Mouse (Mus musculus) skeletal muscle tissue, adult 2 months (tissue): ENCODE data around the gene Ccdc117.
"Not testable (repeated sequence)": the region's sequence is repeated elsewhere in the genome, so short reads cannot be mapped to it uniquely, and the experiment has no call there.

Experiments
- DNase-seq: peaks from one replicate; pipeline ENCODE4 v3.0.0-alpha.2; 2012; ENCODE audit warnings: low read depth, low spot score

Gene Ccdc117

DNA sequence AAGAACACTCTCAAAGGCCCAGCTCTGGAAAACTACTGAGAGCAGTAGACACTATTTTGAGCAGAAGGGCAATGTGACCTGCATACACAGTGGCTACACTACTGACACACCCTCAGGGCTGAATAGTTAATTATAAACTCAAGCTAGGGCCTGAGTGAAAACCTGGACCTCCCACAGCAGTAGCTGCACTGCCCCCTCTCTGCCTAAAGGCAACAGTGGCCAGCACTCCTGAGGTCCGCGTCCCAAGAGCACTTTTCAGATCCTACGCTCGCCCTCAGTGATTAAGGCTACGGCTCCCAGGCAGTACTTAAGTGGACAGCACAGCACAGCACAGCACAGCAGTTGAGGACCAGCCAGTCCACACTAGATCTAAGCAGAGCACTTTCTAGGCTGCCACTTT lies 8.9 kb downstream of the Ccdc117 start:
- DNase-seq: peak; percentile 30

DNA sequence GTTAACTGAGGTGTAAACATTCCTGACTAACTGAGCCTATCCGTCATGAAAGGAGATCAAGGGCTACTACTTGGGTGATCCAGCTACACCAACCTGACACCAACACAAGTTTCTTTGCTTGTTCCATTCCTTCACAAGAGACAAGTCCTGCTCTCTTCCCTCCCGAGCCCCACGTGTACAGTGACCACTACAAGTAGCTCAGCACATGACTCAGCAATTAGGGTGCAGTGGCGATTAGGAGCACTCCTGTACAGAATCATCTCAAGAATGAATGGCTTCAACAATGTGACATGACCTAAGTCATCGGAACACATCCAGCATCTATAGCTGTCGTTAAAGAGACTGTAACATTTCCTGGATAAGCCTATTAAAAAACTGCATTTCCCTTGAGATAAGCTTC lies 11.3 kb downstream of the Ccdc117 start:
- no peak for DNase-seq

DNA sequence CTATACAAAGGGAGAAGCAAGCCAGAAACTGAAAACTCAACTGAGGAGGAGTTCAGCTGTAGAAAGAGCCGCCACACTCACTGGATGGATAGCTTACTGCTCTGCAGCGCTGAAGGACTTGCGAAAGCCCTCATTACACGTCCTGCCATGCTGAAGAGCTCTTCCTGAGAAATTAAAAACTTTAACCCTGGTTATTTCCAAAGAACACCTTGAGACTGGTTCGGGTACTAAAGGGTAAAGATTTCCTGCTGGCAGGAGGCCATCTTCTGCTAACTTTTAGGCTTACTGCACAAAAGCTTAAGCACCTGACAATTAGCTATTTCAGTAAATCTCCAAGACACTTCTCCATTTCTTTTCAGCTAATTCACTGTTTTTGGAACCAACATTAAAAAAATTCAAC lies 11.8 kb downstream of the Ccdc117 start:
- DNase-seq: no peak

DNA sequence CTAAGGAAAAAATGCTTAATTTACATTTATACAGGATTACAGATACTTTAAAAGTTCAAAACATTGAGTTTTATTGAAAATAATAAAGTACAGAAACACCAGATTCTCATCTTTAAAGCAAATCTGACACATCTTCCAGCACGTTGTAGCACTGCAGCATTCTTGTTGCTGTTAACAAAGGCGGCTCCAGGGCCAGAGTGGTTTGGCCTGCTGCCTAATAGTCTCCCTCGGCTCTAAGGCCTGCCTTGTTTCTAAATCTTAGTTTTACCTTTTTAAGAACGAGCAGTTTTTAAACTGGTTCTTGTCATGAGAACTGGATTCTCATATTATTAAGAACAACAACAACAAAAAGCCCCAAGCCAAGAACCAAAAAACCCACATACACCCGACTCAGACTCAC lies 13.1 kb downstream of the Ccdc117 start:
- DNase-seq: no peak

DNA sequence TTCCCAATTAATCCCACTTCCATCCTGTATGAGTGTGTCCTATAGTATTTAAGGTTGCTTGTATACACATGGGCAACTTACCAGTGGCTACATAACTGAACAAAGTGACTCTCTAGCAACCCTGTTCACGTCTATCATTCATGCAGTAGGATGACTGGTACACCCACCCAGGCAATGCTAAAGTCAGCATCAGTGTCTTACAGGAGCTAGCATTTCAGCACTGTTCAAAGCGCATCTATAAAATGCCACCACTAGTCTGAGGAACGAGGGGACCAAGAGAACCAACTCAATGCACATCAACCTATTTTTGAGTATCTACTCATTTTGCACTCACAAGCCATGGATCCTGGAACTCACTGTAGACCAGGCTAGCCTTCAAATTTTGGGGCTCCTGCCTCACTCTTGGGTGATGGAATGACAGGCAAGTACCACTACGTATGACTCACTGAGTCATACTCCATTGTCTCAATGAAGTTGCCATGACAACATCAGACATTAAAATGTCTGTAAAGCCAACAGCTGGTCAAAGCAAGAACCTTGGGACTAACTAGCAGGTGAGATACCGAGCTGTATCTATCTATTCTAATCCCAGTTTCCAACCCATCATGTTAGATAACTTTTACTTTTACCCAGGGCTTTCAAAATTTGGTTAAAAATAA lies 14.0 kb downstream of the Ccdc117 start:
- no peak for DNase-seq

DNA sequence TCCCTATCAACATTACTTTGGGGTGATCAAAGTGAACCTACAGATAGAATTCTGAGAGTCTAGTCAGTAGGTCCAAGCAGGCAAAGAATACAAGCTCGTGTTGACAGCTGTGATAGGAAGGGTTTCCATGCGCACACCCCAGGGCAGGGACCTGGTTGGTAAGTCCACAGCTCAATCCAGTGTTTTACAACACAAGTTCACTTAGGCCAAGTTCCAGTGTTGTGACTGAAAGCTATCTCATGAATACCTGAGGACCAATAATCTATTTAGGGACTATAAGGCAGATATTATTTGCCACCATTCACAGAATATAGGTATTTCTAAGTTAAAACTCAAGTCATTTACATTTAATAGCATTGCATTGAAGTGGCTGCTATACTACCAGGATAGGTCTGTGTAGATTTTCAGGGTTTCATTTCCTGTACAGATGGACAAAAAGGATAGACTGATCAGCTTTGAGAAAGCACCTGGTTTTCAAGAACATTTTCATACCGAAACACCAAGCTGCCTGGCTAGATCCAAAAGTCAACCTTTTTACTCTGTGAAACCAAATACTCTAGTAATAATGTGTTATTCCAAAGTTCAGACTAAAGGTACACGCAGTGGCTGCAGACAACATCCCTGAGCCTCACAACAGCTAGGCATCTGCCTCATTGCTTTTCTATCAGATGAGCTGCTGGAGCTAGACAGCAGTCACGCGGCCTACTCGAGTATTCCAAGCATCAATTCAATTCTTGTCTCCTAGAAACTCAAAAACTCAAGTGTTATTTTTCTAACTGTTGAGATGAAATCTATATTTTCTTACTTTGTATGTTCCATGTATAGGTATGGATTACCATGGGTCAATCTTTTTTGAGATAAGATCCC lies 15.2 kb downstream of the Ccdc117 start:
- DNase-seq: no peak

DNA sequence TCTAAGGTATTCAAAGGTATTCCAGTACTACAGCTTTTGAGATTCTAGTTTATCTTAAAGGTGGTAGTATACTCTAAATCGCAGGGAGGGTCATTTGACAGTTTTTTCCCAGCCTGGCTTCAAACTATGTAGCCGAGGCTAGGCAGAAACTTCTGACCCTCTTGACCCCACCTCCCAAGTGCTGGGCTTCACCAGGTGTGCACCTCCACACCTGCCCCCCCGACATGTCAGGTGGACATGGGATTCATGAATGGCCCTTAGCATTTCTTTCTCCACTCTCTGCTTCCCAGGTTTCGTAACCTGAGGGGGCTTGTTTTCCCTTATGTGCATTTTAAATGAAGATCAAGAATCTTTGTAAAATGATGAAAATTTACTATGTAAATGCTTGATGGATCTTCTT lies 16.6 kb downstream of the Ccdc117 start:
- DNase-seq: no peak

DNA sequence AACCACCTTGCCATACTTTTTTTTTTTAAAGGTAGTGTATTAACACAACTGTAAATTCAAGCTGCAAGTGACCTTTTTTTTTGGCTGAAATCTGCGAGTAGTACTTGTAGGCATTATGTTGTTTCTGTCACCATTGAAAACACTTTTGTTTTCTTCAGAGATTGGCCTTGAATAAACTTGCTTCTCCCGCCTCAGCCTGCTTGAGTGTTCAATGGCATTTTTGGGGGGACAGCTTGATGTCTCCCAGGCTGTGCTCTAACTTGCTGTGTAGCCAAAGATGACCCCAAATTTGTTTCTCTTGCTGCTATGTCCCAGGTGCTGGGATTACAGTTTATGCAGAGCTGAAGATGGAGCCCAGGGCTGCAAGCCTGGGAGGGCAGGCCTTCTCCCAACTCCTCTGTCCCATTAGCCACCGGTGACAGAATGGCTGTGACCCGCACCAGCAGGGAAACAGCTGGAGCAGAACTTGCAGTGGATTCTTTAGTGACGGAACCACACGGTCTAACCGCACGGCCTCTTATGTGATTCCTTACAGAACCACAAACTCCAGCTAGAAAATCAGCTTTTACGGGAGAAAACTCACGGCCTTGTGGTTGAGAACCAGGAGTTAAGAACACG lies 19.1 kb downstream of the Ccdc117 start:
- no peak for DNase-seq

DNA sequence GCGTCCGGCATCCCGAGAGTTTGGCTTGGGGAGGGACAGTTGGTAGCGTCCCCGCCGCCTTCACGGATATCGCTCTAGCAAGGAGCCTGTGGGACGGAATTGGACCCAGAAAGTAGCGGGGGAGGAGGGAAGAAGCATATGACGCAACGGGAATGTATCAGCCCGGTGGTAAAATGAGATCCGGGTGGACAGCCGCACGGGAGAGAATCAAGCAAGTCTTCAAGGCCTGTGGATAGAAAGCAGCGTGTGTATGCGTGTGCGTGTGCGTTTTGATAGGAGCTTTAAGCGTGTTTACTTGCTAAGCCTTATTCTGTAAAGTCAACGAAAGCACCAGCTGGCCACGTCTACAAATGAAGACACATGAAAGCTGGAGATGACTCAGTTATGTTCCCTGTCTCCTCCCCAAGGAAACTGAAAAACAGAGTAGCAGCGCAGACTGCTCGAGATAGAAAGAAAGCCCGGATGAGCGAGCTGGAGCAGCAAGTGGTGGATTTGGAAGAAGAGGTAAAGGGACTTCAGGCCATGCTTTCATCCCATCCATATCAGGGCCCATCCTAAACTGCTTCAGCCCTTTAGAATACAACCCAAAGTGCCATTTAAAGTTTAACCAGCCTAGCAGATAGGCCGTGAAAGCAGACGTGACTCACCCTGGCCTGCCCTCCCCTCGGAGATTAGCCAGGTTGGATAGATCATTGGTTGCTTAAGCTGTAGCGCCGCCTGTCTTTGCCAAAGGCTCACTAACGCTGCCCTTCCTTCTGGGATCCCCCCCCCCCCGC lies 20.3 kb downstream of the Ccdc117 start:
- peak; percentile 62 for DNase-seq

DNA sequence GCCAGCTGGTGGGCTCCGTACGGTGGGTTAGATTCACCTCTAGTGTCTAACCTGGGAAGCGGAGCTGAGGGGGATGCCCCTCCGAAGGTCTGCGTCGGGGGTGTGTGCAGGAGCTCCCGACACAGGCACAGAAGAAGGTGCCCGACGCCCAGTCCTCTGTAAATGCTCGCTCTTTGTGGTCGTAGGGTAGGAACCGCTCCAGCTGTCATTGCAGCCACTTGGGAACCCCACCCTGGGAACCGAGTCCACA lies 20.8 kb downstream of the Ccdc117 start:
- no peak for DNase-seq

DNA sequence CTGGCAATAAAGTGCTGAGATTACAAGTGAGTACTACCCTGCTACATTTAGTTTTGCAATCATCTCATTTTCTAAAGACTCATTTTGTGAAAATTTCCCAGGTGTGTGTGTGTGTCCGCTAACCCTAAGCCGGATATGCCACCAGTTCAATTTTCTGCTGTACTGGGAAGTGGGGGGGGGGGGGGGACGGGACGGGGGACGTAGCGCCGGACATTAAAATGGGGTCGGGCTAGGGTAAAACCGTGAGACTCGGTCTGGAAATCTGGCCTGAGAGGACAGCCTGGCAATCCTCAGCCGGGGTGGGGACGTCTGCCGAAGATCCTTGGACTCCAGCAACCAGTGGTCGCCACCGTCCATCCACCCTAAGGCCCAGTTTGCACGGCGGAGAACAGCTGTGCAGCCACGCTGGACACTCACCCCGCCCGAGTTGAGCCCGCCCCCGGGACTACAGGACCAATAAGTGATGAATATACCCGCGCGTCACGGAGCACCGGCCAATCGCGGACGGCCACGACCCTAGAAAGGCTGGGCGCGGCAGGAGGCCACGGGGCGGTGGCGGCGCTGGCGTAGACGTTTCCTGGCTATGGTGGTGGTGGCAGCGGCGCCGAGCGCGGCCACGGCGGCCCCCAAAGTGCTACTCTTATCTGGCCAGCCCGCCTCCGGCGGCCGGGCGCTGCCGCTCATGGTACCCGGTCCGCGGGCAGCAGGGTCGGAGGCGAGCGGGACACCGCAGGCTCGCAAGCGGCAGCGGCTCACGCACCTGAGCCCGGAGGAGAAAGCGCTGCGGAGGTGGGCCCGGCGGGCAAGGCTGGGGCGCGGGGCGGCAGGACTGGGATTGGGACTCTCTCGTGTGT lies 21.3 kb downstream of the Ccdc117 start, which contains the start of gene Xbp1:
Xbp1 (plus strand) TSS at position 248 of the 854 bp plus-strand sequence.
- DNase-seq: peak; percentile 95

DNA sequence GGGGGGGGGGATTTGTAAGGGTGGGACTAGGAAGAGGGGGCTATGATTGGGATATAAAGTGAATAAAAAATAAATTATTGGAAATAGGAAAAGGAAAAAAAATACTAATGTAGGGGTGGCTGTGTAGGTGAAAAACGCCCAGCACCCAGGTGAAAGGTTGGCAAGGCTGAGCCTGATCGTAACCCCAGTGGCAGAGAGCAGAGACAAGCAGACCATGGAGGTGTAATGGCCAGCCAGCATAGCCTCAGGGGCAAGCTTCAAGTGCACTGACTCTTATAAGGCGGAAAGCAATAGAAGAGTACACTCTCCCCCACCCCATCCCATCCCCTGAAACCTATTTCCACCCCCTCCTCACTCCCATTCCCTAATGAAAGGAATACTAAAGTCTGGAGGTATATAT lies 22.3 kb downstream of the Ccdc117 start:
- DNase-seq: no peak

DNA sequence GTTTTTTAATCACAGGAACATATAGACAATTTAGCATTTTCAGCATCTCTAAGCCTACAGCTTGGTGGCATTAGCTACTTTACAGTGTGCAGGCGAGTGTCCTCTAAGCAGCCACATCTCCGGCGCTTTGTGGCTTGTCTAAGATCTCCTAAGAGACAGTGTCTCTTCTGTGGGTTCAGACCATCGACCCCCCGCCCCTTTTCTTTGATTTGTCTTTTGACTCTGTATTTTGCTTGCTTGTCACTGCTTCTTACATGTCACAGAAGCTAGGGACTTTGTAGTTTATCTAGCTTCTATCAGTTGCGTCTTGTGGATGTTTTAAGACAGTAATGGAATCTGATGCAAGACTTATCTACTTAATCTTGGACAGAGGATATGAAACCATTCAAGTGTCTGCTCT lies 24.6 kb downstream of the Ccdc117 start:
- no peak for DNase-seq

DNA sequence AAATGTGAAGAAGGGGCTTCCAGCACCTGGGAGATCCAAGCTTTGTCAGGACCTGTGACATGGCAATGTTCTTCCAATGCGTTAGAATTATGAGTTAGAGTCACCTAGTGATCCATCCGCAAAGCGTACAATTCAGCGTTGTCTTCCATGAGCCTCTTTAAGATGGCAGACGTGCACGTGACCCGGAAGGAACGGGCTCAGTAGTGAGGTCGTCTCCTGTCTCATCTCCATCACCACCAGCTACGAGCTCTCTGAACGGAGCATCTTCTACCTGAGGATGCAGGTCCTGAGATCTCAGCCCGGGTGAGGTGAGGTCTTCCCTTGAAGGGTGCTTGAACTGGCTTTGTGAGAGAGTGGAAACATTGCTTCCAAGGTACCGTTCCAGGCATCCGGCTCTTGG lies 25.4 kb downstream of the Ccdc117 start:
- no peak for DNase-seq

DNA sequence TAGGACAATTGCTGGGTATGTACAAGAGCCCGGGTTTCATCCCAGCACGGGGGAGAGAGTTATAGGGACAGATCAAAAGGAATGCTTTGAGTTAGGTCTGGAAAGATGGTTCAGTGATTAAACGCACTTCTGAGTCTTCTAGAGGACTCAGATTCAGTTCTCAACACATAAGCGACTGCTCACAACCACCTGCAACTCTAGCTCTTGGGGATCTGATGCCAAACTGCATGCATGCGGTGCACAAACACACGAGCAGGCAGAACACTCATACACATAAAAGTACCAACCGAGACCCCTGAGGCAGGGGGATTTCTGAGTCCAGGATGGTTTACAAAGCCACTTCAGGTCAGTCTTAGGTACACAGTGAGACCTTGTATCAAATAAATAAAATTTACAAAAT lies 25.8 kb downstream of the Ccdc117 start:
- no peak for DNase-seq

DNA sequence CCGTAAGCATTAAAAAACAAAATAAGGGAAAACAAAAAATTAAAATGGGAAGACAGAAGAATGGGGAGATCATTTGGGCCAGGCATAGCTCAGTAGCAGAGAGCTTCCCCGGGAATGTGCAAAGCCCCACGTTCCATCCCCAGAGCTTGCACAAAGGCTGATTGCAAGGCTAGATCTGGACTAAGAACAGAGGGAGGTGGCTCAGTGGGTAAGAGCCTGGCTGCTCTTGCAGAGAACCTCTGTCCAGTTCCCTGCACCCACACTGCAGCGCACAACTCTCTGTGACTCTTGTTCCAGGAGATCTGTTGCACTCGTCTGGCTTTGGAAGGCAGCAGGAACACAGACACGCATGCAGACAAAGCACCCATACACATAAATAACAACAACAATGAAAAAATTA lies 26.3 kb downstream of the Ccdc117 start:
- DNase-seq: no peak

DNA sequence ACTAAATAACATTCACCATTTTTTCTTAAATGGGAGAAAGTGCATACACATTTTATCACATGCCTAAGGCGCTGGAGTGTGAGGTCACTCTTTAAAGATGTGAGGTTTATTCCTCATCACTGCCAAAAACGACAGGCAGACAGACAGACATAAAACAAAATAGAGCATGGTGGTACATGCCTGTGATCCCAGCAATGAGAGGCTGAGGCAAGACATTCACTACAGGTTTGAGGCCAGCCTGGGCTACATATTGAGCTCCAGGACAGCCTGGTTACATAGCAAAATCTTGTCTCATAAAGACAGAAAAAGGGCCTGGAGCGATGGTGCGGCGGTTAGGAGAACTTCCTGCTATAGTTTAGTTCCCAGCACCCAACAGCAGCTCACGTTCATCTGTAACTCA lies 26.8 kb downstream of the Ccdc117 start:
- no peak for DNase-seq

DNA sequence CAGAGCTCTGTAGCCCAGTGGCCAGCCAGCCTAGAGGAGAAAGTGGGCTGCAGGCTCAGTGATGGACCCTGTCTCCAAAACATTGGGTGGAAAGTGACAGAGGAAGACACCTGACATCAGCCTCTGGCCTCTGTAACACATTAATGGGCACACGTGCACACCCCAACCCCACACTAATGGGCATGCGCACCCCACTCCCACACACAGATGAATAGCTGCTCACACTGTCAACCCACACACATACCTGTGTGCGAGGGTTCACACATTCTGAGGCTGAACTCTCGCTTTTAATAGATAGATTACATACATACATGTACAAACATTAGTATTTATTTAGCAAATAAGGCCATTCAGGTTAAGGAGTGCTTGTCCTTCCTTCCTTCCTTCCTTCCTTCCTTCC lies 27.9 kb downstream of the Ccdc117 start:
- no peak for DNase-seq

DNA sequence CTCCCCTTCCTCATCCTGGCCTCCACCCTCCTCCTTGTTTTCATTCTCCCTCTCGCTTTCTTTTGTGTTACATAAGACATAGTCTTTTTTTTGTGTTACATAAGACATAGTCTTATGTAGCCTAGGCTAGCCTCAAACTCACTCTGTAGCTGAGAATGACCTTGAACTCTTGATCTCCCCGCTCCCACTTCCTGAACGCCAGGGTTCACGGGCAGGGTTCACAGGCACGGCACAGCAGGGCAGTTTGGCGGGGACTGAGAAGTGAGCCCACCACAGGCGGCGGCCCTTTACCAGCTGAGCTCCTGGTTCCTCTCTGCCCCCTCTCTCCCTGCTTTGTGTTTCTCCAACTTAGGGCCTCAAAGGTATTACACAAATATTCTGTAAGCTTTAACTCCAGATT lies 29.0 kb downstream of the Ccdc117 start:
- DNase-seq: no peak

DNA sequence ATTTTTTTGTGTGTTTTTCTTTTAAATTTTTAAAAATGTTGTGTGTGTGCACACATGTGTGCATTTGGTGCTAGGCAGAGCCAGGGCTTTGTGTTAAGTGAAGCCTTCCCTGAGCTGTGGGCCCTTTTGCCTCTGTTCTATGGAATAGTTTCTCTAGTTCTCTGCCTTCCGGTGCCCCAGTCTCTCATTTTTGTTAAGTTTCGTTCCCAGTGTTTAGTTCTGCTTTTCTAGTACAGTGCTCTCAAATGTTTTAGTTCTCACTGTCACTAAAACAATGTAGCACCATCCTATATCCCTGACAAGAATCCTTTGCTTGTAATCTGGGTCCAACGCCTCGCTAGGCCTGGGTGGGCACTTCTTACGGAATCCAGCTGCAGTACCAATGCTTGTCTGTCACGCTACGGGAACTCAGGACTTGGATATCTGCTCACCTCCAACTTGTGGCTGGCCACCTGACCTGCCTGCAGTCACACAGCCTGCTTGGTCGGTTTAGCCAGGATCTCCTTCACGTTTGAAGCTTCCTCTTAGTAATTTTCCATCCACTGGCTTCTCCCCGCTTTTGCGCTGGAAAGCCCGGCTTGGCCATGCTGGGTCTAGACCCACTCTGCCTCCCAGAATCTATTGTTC lies 29.8 kb downstream of the Ccdc117 start:
- DNase-seq: no peak

DNA sequence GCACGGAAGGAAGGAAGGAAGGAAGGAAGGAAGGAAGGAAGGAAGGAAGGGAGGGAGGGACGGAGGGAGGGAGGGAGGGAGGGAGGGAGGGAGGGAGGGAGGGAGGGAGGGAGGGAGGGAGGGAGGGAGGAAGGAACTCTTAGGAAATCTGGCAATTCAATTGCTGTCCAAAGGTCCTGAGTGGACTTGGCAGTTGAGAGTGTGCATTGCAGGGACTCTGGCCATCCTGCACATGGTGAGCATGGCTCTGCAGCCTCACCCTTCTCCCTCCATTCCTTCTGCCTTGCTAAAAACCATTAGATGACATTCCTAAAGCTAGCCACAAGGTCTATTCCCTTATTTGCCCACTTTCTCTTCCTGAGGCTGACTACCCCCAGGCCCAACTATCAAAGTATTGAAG lies 31.3 kb downstream of the Ccdc117 start:
- not testable (repeated sequence) for DNase-seq
